Mouse (Mus musculus) cerebellum, postnatal 36 days (tissue): ENCODE data around the gene Rbx1.
A peak's percentile ranks its signal among the peaks of the same experiment; 100 is the strongest.
"Not testable (repeated sequence)": the region's sequence is repeated elsewhere in the genome, so short reads cannot be mapped to it uniquely, and the experiment has no call there.

Experiments
- DNase-seq, 2 experiments: peaks; one replicate each; pipeline ENCODE4 v3.0.0; 2021 to 2022; ENCODE audit warnings: mixed read lengths in 2 of 2

The Rbx1 gene

GRCm38 (mm10) chr15:81465901-81466737, at the start of gene Rbx1:
Gene Rbx1, plus strand, starts transcription at chr15:81466296.
- DNase-seq: peak; percentile 99

DNA sequence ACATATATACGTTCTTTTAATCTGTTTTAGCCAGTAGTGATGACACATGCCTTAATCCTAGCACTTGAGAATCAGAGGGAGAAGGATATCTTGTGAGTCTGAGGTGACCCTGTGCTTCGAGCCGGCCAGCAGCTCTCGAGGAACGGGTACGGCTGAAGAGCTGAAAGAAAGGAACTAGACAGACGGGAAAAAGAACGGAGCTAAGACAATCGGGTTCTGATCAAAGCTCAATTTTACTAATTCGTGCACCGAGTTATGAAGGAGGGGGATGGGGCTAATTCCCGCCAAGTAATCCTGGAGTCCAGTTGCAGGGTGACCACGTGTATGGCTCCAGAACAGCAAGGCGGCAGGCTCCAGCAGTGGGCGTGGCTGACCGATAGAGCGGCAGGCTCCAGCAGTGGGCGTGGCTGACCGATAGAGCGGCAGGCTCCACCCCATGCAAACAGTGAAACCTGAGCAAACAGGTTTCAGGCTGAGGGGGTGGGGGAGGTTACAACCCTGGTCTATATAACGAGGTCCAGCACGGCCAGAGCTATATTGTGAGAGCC, 49.3 kb upstream of the Rbx1 start:
- DNase-seq: peak in 1 of 2 experiments; percentile 4

DNA sequence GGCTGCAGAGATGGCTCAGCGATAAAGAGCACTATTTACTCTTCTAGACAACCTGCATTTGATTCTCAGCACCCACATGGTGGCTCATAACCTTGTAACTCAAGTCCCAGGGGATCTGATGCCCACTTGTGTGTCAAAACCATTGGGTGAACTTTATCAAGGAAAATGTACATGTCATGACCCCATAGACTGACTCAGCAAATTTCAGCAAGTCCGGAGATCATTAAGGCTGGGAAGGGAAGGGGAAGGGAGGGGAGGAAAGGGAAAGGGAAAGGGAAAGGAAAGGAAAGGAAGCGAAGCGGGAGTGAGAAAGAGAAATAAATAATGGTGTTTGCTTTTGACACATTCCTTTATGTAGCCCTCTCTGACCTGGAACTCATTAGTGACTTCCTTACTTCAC, 48.0 kb upstream of the Rbx1 start:
- DNase-seq: no peak

- DNase-seq: no peak
Observed at GRCm38 (mm10) chr15:81421454-81421853, 44.6 kb upstream of the Rbx1 start.

- no peak for DNase-seq
Observed at GRCm38 (mm10) chr15:81422156-81422681, 43.9 kb upstream of the Rbx1 start.

- DNase-seq: no peak
Observed at GRCm38 (mm10) chr15:81425311-81425710, 40.8 kb upstream of the Rbx1 start.

GRCm38 (mm10) chr15:81427947-81428346, 38.1 kb upstream of the Rbx1 start:
- no peak for DNase-seq

DNA sequence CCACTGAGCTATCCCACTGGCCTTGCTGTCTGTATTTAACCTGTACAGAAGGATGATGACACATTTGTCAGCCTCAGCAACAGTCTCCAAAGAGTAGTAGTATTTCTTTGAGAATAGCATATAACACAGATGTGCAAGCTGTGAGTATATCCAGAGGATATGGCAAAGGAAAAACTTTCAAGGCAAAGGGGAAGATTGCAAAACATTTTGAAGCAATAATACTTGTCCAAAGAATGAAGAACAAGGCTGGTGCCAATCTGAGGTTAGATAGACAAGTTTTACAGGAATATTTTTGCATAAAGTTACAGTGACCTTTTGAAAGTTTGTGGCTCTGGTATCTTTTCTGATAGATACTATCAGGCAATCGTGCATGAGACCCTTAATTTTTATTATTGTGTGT, 34.9 kb upstream of the Rbx1 start:
- no peak for DNase-seq

- no peak for DNase-seq
Observed at GRCm38 (mm10) chr15:81438345-81438744, 27.8 kb upstream of the Rbx1 start.

DNA sequence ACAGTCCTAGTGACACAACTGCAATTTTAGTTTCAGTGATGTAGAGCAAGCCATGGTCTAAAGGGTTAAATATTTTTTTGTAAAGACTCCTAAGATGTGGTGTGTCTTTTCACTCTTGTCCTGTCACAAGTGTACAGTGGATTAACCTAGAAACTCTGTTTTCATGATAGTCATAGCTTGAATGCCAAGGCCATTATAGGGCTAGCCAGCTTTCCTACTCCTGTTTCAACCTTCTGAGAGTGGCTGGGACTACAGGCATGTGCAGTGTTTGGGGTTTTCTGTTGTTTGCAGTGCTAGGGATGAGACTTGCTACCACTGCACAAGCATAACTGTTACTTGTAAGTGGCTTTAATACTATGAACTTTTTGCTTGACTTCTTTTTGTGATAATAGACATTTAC, 26.9 kb upstream of the Rbx1 start:
- DNase-seq: no peak

- DNase-seq: peak; percentile 14 to 73
Observed at GRCm38 (mm10) chr15:81448463-81448862, 17.6 kb upstream of the Rbx1 start.

DNA sequence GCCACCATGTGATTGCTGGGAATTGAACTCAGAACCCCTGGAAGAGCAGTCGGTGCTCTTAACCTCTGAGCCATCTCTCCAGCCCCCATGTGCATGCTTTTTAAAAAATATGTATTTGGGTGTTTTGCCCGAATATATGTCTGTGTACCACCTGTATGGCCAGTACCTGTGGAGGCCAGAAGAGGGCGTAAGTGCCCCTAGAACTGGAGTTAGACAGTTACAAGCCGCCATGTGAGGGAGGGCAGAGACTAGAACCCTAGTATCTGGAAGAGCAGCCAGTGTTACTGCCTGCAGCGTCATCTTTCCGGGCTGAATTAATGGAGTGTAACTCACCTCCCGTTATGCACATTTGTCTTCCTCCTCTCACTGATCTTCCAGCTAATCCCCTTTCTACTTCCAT, 4.6 kb upstream of the Rbx1 start:
- no peak for DNase-seq

DNA sequence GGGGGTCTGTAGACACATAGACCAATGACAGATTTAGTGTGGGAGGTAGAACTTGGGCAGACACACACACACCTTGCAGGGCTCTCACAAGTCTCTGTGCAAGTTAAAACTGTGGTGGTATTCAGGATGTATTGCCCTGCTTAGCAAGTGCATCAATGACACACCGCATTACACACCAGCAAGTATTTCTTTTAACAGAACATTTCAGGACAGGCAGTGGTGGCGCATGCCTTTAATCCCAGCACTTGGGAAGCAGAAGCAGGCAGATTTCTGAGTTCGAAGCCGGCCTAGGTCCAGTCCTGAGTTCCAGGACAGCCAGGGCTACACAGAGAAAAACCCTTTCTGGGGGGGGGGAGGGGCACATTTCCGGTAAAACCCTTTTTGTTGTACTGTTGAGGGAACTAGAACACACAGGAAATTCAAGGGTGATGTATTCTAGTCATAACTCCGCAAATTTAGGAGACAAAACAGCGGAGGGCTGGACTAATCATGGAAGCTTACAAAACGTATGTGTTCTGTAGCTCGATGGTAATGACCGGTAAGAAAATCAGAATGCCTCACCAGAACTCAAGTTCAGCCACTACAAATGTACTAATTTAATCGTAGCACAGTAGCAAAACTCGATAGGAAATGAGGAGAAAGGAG, 958 bp upstream of the Rbx1 start:
- DNase-seq: no peak

DNA sequence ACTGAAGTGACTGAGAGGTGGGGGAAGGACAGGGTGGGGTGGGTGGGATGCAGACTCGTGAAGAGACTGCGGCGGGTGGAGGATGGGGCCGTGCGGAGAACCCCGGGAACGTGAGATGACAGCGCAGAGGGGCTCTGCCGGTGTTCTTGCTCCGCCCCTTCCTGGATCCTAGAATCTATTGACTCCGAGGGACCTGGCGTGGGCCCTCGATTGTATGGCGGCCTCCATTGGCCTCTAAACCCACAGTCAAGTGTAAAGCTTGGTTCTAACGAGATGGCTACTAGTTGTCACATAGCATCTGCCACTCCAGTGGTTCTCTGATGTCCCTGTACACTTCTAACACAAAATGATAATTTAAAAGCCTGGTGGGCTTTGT, 630 bp downstream of the Rbx1 start:
- no peak for DNase-seq

DNA sequence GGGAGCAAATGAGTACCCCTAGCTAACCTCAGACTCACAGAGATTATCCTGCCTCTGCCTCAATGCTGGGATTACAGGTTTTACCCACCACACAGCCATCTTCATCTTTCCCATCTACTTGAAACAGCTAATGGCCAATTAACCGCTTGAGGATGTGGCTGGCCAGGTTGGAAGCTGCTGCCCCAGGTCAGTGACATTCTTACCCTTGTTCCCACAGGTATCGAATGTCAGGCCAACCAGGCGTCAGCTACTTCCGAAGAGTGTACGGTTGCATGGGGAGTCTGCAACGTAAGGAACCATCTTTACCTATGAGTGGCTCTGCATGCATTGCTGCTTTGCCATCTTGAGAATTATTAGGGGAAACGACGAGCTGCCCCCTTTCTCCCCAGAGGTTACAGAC, 4.6 kb downstream of the Rbx1 start:
- no peak for DNase-seq

GRCm38 (mm10) chr15:81472256-81472655, 6.2 kb downstream of the Rbx1 start:
- no peak for DNase-seq

- peak in 1 of 2 experiments; percentile 28 for DNase-seq
Observed at GRCm38 (mm10) chr15:81475654-81476053, 9.6 kb downstream of the Rbx1 start.

- no peak for DNase-seq
Observed at GRCm38 (mm10) chr15:81476597-81476996, 10.5 kb downstream of the Rbx1 start.

DNA sequence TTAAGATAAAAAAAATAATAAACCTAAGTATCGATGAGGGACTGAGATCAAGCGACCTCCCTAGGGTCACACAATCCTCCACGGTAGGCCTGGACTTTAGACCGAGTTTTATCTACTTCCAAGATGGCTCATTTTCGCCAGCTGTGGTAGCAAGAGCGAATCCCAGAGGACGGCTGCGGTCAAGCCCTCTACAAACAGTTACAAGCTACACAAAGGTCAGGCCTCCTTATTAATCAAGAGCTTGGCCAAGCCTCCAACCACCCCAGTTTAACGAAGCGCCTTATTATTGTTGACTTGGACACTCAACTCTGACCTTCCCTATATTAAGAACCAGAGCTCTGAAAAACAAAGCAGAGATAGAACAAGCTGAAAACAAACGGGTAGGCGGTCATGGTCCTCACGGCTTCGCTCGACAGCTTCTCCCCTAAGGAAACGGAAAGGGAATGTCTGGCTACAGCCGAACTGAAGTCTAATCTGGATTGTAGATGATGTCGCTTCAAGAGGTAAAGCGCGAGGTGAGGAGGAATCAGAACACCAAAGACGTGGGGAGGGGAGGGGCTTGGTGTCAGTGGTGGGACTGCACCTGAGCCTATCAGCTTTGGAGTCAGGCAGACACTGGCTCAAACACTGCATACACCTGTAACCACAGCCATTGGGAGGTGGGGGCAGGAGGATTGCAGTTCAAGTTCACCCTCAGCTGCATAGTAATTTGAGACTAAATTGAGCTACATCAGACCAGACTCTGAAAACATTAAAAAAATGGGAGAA, 13.5 kb downstream of the Rbx1 start:
- DNase-seq: no peak

DNA sequence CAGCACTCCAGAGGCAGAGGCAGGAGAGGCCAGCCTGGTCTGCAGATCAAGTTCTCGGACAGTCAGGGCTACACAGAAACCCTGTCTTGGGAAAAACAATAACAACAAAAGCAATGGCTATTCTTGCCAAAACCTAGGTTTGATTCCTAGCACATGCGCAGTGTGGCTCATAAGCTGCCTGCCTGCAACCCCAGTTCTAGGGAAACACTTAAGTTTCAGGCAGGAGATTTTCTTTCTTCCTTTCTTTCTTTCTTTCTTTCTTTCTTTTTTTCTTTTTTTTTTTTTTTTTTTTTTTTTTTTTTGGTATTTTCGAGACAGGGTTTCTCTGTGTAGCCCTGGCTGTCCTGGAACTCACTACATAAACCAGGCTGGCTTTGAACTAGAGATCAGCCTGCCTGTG, 14.2 kb downstream of the Rbx1 start:
- DNase-seq: not testable (repeated sequence)

DNA sequence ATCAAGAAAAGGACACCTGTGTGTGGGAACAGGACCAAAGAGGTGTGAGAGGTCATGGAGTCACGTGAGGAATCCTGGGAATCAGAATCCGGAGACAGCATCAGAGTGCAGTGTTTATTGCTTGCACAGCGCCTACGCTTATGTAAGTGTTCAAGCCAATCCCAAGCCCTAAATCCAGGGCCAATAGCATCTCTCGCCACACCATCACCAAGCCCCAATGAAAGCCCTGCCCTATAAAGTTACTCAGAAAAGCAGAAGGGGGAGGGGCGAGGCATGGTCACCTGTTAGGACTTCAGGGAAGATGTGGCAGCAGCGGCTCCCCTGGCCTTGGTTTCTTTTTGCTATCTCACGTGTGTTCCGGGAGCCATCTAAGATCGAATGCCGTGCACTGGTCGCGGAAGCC, 14.9 kb downstream of the Rbx1 start:
- peak; percentile 48 to 62 for DNase-seq

GRCm38 (mm10) chr15:81482966-81483365, 16.9 kb downstream of the Rbx1 start:
- no peak for DNase-seq

GRCm38 (mm10) chr15:81483691-81484090, 17.6 kb downstream of the Rbx1 start:
- DNase-seq: no peak
